Mouse (Mus musculus) intestine, embryonic 16.5 days (tissue): ENCODE measurements around the gene Mmp2. TPM values are rescaled to one million over a fixed set of nuclear protein-coding genes. Genes with fewer than 3 reads are reported as not detected.
"Not testable (repeated sequence)": the region's sequence is repeated elsewhere in the genome, so short reads cannot be mapped to it uniquely, and the experiment has no call there.

ENCODE experiments used
- ATAC-seq: fragments of 200-750 bp; cut with Nextera tagmentation; 2 replicates; pipeline ENCODE4 v1.8.0; 2017; ENCODE audit warnings: moderate TSS enrichment, moderate library complexity
- H3K27ac ChIP-seq: fragments of 300-500 bp; sonication (generic); 2 replicates; pipeline ENCODE4 v1.5.1; 2014; ENCODE audit warnings: mild to moderate bottlenecking, low read length
- H3K27me3 ChIP-seq: fragments of 300-500 bp; sonication (generic); replicated peaks from 2 replicates; pipeline ENCODE4 v1.6.1; 2014; ENCODE audit warnings: low read length, control low read depth, mixed read lengths; ENCODE audit not compliant: control insufficient read depth, insufficient read depth
- H3K36me3 ChIP-seq: fragments of 300-500 bp; sonication (generic); 2 replicates; pipeline ENCODE4 v1.6.1; 2014; ENCODE audit warnings: low read length, control low read depth; ENCODE audit not compliant: control insufficient read depth, insufficient read depth
- H3K4me1 ChIP-seq: fragments of 300-500 bp; sonication (generic); 2 replicates; pipeline ENCODE4 v1.6.1; 2014; ENCODE audit warnings: low read length, control low read depth, mixed read lengths; ENCODE audit not compliant: control insufficient read depth, insufficient read depth
- H3K4me2 ChIP-seq: fragments of 300-500 bp; sonication (generic); 2 replicates; pipeline ENCODE4 v1.6.1; 2014; ENCODE audit warnings: low read depth, low read length, control low read depth
- H3K4me3 ChIP-seq: fragments of 300-500 bp; sonication (generic); 2 replicates; pipeline ENCODE4 v1.5.1; 2014; ENCODE audit warnings: mild to moderate bottlenecking, low read length
- H3K9ac ChIP-seq: fragments of 300-500 bp; sonication (generic); 2 replicates; pipeline ENCODE4 v1.6.1; 2014; ENCODE audit warnings: low read depth, low read length
- H3K9me3 ChIP-seq: fragments of 300-500 bp; sonication (generic); 2 replicates; pipeline ENCODE4 v1.6.1; 2016; ENCODE audit warnings: low read length, control low read depth; ENCODE audit not compliant: control insufficient read depth
- WGBS: fragments of 180-500 bp; shearing (Covaris S2); extraction: QIAGEN DNeasy Blood & Tissue Kit; methylation state at CpG from one replicate; pipeline ENCODE4 v1.1.7; 2014; 5-methylcytosine and 5-hydroxymethylcytosine counted together
- polyA plus RNA-seq: library from polyadenylated mRNA; unstranded; fragments of >200 nt; fragmentation: Nextera tagmentation; extraction: Ambion mirVana; gene quantifications from 2 replicates; pipeline ENCODE4 v1.2.1, GENCODE M21; 2015

The Mmp2 gene
- polyA plus RNA-seq, 1 experiment from 2014 or later: 137 TPM

GRCm38 (mm10) chr8:92872063-92872759, 45.1 kb downstream of the Mmp2 start:
- Histone ChIP-seq H3K27me3 (no peaks in the 10 kb centered on the region), H3K4me3 (no peak overlapping the region), H3K9me3 (no peaks in the 10 kb centered on the region), H3K36me3 (no peaks in the 10 kb centered on the region), H3K27ac (no peak overlapping the region), H3K9ac (no peak overlapping the region), H3K4me1 (no peaks in the 10 kb centered on the region), H3K4me2 (no peak overlapping the region)
- 71% methylated on average over 10 of the region's 10 CpGs for WGBS
- no peak for ATAC-seq

GRCm38 (mm10) chr8:92875795-92876194, 48.7 kb downstream of the Mmp2 start:
- no peak overlapping the region for H3K4me3 ChIP-seq
- H3K9ac ChIP-seq: no peak overlapping the region
- no peaks in the 10 kb centered on the region for H3K4me1 ChIP-seq
- no peak overlapping the region for H3K27ac ChIP-seq
- no peaks in the 10 kb centered on the region for H3K9me3 ChIP-seq
- WGBS: 85% methylated on average over 10 of the region's 10 CpGs
- no peak overlapping the region for H3K4me2 ChIP-seq
- H3K36me3 ChIP-seq: no peaks in the 10 kb centered on the region
- ATAC-seq: no peak
- H3K27me3 ChIP-seq: no peaks in the 10 kb centered on the region

DNA sequence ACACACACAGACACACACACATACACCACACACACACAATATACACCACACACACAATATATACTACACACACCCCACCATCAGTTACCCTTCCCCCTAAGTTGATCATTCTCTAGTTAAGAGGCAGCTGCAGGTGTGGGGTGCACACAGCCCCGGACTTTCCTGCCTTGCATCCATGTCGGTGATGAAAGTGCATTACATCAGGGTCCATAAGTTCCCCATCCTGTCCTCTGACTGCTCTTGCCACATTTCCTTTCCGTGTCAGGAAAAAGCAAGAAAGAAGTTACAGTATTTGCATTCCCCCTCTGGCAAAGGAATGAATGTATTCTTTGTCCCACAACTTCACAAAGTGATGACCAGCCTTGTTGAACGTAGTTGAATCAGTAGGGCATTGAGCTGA, 54.2 kb downstream of the Mmp2 start:
- Histone ChIP-seq H3K36me3 (no peaks in the 10 kb centered on the region), H3K4me3 (no peak overlapping the region), H3K9me3 (no peaks in the 10 kb centered on the region), H3K4me2 (no peak overlapping the region), H3K27me3 (no peaks in the 10 kb centered on the region), H3K27ac (no peak overlapping the region), H3K4me1 (no peaks in the 10 kb centered on the region), H3K9ac (no peak overlapping the region)
- no peak for ATAC-seq
- WGBS: 51% methylated on average over 4 of the region's 4 CpGs

GRCm38 (mm10) chr8:92883771-92884170, 56.7 kb downstream of the Mmp2 start:
- no peaks in the 10 kb centered on the region for H3K36me3 ChIP-seq
- no peak overlapping the region for H3K4me2 ChIP-seq
- H3K27ac ChIP-seq: no peak overlapping the region
- no peaks in the 10 kb centered on the region for H3K27me3 ChIP-seq
- no peak overlapping the region for H3K4me3 ChIP-seq
- WGBS: 69% methylated on average over 2 of the region's 2 CpGs
- H3K9me3 ChIP-seq: no peaks in the 10 kb centered on the region
- no peak for ATAC-seq
- H3K9ac ChIP-seq: no peak overlapping the region
- no peaks in the 10 kb centered on the region for H3K4me1 ChIP-seq

- WGBS: 65% methylated on average over 3 of the region's 3 CpGs
- H3K27me3 ChIP-seq: not testable (repeated sequence)
These were observed 65.1 kb downstream of the Mmp2 start for GRCm38 (mm10) chr8:92892216-92892615.

DNA sequence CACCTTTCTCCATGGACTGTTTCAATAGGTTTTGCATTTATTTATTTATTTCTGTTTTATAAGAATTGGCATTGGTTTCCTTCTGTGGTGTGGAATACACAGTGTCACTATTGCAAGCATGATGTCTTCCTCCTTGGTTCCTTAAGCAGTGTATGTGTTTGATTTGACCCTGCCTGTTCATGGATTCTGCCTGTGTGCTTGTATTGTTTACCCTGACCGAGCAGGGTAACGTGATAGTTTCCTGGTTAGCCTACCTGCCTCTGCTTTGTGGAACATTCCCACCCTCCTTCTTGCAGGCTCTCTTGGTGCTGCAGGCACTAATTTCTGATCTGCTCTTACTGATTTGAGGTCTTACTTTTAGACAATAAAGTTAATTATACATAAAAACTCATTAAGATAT, 66.8 kb downstream of the Mmp2 start:
- no peak overlapping the region for H3K9ac ChIP-seq
- ATAC-seq: no peak
- 83% methylated on average over 2 of the region's 2 CpGs for WGBS
- no peaks in the 10 kb centered on the region for H3K27me3 ChIP-seq
- H3K27ac ChIP-seq: no peak overlapping the region
- no peaks in the 10 kb centered on the region for H3K4me1 ChIP-seq
- H3K4me2 ChIP-seq: no peak overlapping the region
- no peaks in the 10 kb centered on the region for H3K9me3 ChIP-seq
- no peaks in the 10 kb centered on the region for H3K36me3 ChIP-seq
- no peak overlapping the region for H3K4me3 ChIP-seq

More at GRCm38 (mm10) chr8:92892216-92892615, 65.1 kb downstream of the Mmp2 start:
- ATAC-seq, H3K4me1 ChIP-seq, H3K4me3 ChIP-seq, H3K27ac ChIP-seq, H3K9ac ChIP-seq, H3K36me3 ChIP-seq, H3K4me2 ChIP-seq, H3K9me3 ChIP-seq: not testable (repeated sequence)

- WGBS: 67% methylated on average over 7 of the region's 7 CpGs
- peak; percentile 71 for ATAC-seq
These were observed 68.0 kb downstream of the Mmp2 start for GRCm38 (mm10) chr8:92895053-92895452.

GRCm38 (mm10) chr8:92896056-92896455, 69.0 kb downstream of the Mmp2 start:
- Histone ChIP-seq H3K9ac (no peak overlapping the region), H3K4me1 (no peaks in the 10 kb centered on the region), H3K9me3 (no peaks in the 10 kb centered on the region), H3K4me2 (no peak overlapping the region), H3K27ac (no peak overlapping the region), H3K4me3 (no peak overlapping the region), H3K36me3 (no peaks in the 10 kb centered on the region), H3K27me3 (no peaks in the 10 kb centered on the region)
- WGBS: 89% methylated on average over 1 of the region's 1 CpGs
- no peak for ATAC-seq

More at GRCm38 (mm10) chr8:92895053-92895452, 68.0 kb downstream of the Mmp2 start:
- no peaks in the 10 kb centered on the region for H3K27me3 ChIP-seq
- H3K9ac ChIP-seq: no peak overlapping the region
- no peaks in the 10 kb centered on the region for H3K9me3 ChIP-seq
- no peaks in the 10 kb centered on the region for H3K36me3 ChIP-seq
- no peak overlapping the region for H3K4me3 ChIP-seq
- no peaks in the 10 kb centered on the region for H3K4me1 ChIP-seq
- H3K4me2 ChIP-seq: no peak overlapping the region
- H3K27ac ChIP-seq: no peak overlapping the region

- no peak for ATAC-seq
- no peaks in the 10 kb centered on the region for H3K9me3 ChIP-seq
These were observed 69.5 kb downstream of the Mmp2 start for GRCm38 (mm10) chr8:92896611-92897010.

DNA sequence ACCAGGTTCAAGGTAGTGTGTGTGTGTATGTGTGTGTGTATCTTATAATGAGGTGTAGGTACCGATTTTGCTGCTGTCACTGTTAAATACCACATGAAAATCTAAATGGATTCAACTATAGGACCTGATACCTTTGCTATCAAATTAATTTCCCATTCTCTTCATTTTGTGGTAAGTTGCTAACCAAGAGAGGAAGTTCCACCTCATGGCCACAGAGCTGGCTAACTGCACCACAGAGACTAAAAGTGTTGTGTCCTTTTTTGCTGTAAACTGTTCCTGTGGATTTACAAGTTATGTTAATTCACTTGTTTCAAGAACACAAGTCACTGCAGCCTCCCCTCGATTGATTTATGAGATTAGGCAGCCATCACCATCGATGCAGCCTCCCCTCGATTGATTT, 70.7 kb downstream of the Mmp2 start:
- Histone ChIP-seq H3K4me3 (no peak overlapping the region), H3K4me1 (no peaks in the 10 kb centered on the region), H3K4me2 (no peak overlapping the region), H3K9me3 (no peaks in the 10 kb centered on the region), H3K27ac (no peak overlapping the region), H3K9ac (no peak overlapping the region), H3K27me3 (no peaks in the 10 kb centered on the region), H3K36me3 (no peaks in the 10 kb centered on the region)
- no peak for ATAC-seq
- whole genome bisulfite sequencing: 70% methylated on average over 4 of the region's 4 CpGs

More at GRCm38 (mm10) chr8:92896611-92897010, 69.5 kb downstream of the Mmp2 start:
- no peak overlapping the region for H3K27ac ChIP-seq
- no peak overlapping the region for H3K9ac ChIP-seq
- H3K36me3 ChIP-seq: no peaks in the 10 kb centered on the region
- H3K4me2 ChIP-seq: no peak overlapping the region
- H3K27me3 ChIP-seq: no peaks in the 10 kb centered on the region
- 57% methylated on average over 5 of the region's 5 CpGs for WGBS
- H3K4me1 ChIP-seq: no peaks in the 10 kb centered on the region
- H3K4me3 ChIP-seq: no peak overlapping the region
